Mouse (Mus musculus) testis, adult 2 months (tissue): Measurements from ENCODE around the gene Ndel1. TPM values are rescaled to one million over a fixed set of nuclear protein-coding genes. Genes with fewer than 3 reads are reported as not detected.

Experiments
- H3K27ac ChIP-seq: fragments of 200-500 bp; 2 replicates; pipeline ENCODE4 v1.5.1; 2012; ENCODE audit warnings: low read depth, low read length; ENCODE audit not compliant: control insufficient read depth, insufficient read depth
- H3K27me3 ChIP-seq: fragments of 200-500 bp; 2 replicates; pipeline ENCODE4 v1.6.1; 2012; ENCODE audit warnings: mild to moderate bottlenecking, low read length, moderate library complexity; ENCODE audit not compliant: control insufficient read depth, insufficient read depth
- H3K36me3 ChIP-seq: fragments of 200-500 bp; 2 replicates; pipeline ENCODE4 v1.6.1; 2012; ENCODE audit warnings: mild to moderate bottlenecking, low read length; ENCODE audit not compliant: control insufficient read depth, insufficient read depth
- H3K4me1 ChIP-seq: fragments of 200-500 bp; 2 replicates; pipeline ENCODE4 v1.6.1; 2012; ENCODE audit warnings: low read length; ENCODE audit not compliant: control insufficient read depth, insufficient read depth
- H3K4me3 ChIP-seq: fragments of 200-500 bp; 2 replicates; pipeline ENCODE4 v1.5.1; 2012; ENCODE audit warnings: low read depth, mild to moderate bottlenecking, low read length, moderate library complexity, mixed read lengths; ENCODE audit not compliant: control insufficient read depth
- CTCF ChIP-seq: fragments of 200-500 bp; IDR thresholded peaks from 2 replicates; pipeline ENCODE4 v1.5.1; 2012; ENCODE audit warnings: low read depth, mild to moderate bottlenecking, inconsistent platforms, low read length, moderate library complexity; ENCODE audit not compliant: control insufficient read depth, insufficient read depth, insufficient replicate concordance
- POLR2A ChIP-seq: fragments of 200-500 bp; IDR thresholded peaks from 2 replicates; pipeline ENCODE4 v1.6.1; 2012; ENCODE audit warnings: low read depth, mild to moderate bottlenecking, inconsistent platforms, low read length, moderate library complexity; ENCODE audit not compliant: control insufficient read depth
- polyA plus RNA-seq: library from polyadenylated mRNA; depleted of rRNA; stranded (reverse); fragments of >200 nt; gene quantifications from 2 replicates; pipeline ENCODE4 v1.2.3, GENCODE M21; 2012

The Ndel1 gene
- polyA plus RNA-seq, 1 experiment: 80.3 TPM

DNA sequence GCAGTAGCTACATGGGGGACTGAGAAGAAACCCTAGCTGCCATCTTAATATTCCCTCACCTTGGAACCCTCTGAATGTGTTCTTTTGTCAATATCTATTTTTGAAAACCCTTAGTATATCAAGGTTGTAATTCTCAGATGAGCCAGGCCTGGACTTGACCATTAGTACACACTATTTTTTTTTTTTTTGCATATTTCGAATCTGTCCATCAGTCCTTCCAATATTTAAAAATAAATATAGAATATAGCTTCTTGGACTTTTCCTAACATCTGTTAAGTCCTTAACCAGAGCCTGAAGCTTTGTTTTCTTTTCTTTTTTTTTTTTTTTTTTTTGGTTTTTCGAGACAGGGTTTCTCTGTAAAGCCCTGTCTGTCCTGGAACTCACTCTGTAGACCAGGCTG lies 12.2 kb upstream of the Ndel1 start:
- no peak overlapping the region for H3K27ac ChIP-seq
- H3K4me1 ChIP-seq: peaks cover 5% of the 10 kb centered on the region
- no peaks in the 10 kb centered on the region for H3K27me3 ChIP-seq
- TF ChIP-seq CTCF (no peak), POLR2A (no peak)
- H3K36me3 ChIP-seq: no peaks in the 10 kb centered on the region
- H3K4me3 ChIP-seq: no peak overlapping the region

DNA sequence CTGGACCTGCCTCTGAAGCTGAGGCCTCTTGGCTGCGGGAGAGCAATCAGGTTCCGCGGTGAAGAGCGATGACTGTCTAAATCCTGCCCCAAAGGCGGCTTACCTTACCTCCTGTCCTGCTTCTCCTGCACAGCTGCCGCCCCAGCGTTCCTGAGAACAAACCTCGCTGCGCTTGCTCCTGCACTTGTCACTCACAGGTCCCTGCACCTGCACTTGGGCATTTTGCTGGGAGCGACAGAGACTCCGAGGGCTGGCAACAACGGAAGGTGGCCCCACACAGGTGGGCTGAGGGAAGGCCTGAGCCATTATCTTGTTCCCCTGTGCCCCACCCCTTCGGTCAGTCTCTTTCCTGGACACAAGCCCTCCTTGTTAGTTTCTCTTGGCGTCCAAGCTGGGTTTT lies 10.4 kb upstream of the Ndel1 start:
- H3K27ac ChIP-seq: peak overlapping the region; percentile 27
- peak overlapping the region; percentile 36 for H3K4me3 ChIP-seq
- TF ChIP-seq CTCF: no peak
- TF ChIP-seq POLR2A: 0 out of 2 replicates have a peak, but pooled peaks have one; percentile 13
- no peaks in the 10 kb centered on the region for H3K36me3 ChIP-seq
- H3K4me1 ChIP-seq: peaks cover 5% of the 10 kb centered on the region
- H3K27me3 ChIP-seq: no peaks in the 10 kb centered on the region

DNA sequence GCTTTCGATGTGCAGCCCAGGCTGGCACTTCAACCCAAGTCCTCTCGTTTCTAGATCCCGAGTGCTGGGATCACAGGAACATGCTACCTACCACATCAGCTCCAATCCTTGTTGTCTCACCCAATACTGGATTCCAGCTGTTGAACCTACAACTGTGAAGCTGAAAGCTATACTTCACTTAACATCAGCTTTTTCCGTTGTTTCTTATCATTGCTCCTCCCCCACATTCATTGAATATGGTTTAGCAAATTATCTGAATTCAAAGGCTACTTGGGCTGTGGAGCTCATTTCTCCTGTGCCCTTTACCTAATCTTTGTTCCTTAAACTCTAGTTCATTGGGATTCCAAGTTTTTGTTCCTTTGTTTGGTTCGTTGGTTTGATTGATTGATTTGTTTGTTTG lies 7.2 kb upstream of the Ndel1 start:
- Histone ChIP-seq H3K27me3 (no peaks in the 10 kb centered on the region), H3K36me3 (no peaks in the 10 kb centered on the region), H3K4me3 (no peak overlapping the region), H3K4me1 (peaks cover 5% of the 10 kb centered on the region), H3K27ac (no peak overlapping the region)
- no peak for TF ChIP-seq CTCF

DNA sequence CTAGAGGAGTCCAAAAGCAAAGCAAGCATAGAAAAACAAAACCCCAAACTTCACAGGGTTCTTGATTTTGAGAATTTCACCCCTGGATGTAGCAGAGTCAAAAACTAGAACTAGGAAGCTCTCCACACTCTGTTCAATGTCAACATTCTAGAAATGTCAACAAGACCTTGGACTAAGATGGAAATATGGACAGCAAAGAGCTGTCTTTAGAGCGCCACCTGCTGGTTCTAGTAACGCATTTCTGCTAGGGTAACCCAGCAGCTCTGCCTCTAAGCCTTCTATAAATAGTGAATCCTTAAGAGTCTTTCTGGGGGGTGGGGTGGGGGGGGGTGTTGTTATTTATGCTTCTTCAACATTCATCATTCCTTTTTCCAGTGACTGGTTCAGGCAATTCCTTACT lies 3.2 kb upstream of the Ndel1 start:
- Histone ChIP-seq H3K27me3 (no peaks in the 10 kb centered on the region), H3K27ac (no peak overlapping the region), H3K36me3 (no peaks in the 10 kb centered on the region), H3K4me1 (no peaks in the 10 kb centered on the region), H3K4me3 (no peak overlapping the region)
- peak; percentile 16; the same call in 1 of the 2 replicates for TF ChIP-seq CTCF
- no peak for TF ChIP-seq POLR2A

DNA sequence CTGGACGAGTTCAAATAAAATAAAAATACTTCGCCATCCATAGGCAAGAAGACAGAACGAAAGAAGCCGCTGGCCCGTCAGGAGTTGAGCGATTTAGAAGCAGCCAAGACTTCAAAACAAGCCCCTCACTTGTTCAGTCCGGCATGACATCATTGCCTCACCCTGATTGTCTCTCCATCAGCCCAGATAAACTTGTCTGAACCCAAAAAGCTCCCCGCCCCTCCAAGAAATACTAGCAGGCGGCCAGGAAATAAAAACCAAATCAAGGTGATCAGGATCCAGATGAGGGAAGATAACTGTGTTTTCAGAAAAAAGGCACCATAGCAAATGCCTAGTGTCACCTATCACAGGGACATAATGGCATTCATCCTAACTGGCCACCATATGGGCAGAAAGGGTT lies 381 bp downstream of the Ndel1 start:
- TF ChIP-seq CTCF (no peak), POLR2A (no peak)
- H3K4me3 ChIP-seq: no peak overlapping the region
- H3K36me3 ChIP-seq: no peaks in the 10 kb centered on the region
- no peaks in the 10 kb centered on the region for H3K27me3 ChIP-seq
- H3K4me1 ChIP-seq: no peaks in the 10 kb centered on the region
- H3K27ac ChIP-seq: no peak overlapping the region

DNA sequence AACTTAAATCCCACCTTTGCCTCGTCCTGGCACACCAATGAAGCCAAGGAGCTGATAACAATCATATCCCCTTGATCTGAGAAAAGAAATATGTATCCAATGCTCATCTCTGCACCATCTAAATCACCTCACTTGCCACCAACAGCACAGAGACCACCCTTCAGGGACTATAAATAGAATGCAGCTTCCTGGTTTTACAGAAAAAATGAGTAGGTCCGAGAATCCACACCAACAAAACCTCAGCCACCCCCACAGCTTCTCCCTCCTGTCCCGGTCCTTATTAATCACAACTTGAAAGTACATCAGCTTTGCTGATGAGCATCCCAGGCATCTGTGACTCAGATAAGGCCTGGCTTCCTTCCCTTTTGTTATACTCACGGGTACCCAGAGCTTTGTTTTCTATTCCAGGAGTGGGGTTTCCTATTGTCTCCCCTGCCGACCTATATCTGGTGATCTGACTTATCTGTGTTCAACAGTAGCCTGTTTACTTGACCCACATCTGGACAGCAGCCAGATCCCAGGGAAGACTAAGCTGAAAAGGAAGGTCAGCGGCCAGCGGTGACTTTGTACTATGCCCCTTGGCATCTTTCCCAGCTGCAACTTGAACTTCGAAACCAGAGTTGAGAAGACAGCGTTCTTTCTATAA lies 7.0 kb downstream of the Ndel1 start:
- Histone ChIP-seq H3K27me3 (no peaks in the 10 kb centered on the region), H3K4me3 (no peak overlapping the region), H3K4me1 (no peaks in the 10 kb centered on the region), H3K27ac (no peak overlapping the region), H3K36me3 (no peaks in the 10 kb centered on the region)
- no peak for TF ChIP-seq POLR2A
- no peak for TF ChIP-seq CTCF

DNA sequence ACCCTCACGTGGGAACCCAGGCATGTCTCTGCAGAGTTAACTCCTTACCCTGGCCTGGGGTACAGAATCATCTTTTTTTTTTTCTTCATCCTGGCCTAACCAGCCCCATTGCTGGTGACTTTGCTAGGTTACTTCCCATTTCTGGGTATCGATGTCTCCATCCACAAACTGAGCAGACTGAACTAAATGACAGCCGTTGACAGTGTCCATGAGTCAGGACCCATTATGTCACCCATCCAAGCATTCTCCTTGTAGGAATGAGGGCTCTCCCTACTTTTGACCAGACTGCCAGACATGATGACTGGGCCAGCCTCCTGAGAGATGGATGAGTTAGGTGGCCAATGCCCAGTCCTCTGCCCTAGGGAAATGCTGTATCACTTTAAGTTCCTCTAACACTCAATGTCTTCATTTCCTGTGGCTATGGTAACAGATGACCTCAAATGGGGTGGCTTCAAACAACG lies 8.0 kb downstream of the Ndel1 start:
- TF ChIP-seq POLR2A (no peak), CTCF (no peak)
- no peaks in the 10 kb centered on the region for H3K36me3 ChIP-seq
- H3K4me1 ChIP-seq: no peaks in the 10 kb centered on the region
- no peak overlapping the region for H3K27ac ChIP-seq
- H3K27me3 ChIP-seq: no peaks in the 10 kb centered on the region
- H3K4me3 ChIP-seq: no peak overlapping the region
